Mouse (Mus musculus): ENCODE measurements around the gene Cfap58. TPM values are rescaled to one million over a fixed set of nuclear protein-coding genes. Genes with fewer than 3 reads are reported as not detected.

The Cfap58 gene
- total RNA-seq (2023) = not detected

DNA sequence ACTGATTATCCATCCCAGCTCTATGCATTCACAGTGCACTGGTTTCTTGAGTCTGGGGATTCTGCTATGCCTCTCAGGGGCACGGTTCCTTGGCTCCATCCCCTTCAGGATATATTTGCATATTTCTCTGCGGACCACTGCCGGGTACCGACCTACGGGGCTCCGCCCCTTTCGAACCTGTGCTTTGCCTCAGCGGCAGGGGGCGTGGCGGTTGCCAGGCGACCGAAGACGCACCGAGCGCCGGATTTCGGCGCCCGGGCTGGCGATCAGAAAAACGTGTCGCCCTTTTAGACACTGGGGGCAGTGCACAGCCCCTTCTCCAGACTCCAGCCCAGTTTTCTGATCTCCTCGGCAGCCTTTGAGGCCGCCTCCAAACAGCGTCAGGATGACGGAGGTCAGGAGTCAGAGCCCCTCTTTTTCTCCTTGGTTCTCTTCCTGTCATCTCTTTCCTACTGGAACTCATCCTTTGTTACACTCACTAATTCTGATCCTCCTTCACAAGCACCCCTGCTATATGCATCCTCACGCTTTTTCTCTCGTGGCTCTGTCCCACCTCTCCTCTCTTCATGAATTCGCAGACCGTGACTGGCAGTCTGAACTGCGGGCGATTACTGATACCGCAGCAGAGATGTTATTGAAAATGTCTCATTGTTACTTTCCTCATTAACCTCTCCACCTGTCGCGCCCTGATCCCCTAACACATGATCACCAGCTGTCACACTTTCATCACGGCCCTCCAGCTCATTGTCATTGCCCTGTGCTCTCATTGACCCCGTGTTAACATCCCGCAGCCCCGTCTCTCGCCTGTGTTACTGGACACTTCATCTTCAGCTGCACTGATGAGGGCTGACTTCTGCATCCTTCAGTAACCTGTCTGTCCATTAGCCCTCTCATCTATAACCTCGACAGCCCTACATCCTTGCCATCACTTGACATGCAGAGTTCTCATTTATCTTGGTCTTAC, at the start of gene Cfap58:
Gene Cfap58 (plus strand): TSS at position 233 of the 964 bp plus-strand sequence.

DNA sequence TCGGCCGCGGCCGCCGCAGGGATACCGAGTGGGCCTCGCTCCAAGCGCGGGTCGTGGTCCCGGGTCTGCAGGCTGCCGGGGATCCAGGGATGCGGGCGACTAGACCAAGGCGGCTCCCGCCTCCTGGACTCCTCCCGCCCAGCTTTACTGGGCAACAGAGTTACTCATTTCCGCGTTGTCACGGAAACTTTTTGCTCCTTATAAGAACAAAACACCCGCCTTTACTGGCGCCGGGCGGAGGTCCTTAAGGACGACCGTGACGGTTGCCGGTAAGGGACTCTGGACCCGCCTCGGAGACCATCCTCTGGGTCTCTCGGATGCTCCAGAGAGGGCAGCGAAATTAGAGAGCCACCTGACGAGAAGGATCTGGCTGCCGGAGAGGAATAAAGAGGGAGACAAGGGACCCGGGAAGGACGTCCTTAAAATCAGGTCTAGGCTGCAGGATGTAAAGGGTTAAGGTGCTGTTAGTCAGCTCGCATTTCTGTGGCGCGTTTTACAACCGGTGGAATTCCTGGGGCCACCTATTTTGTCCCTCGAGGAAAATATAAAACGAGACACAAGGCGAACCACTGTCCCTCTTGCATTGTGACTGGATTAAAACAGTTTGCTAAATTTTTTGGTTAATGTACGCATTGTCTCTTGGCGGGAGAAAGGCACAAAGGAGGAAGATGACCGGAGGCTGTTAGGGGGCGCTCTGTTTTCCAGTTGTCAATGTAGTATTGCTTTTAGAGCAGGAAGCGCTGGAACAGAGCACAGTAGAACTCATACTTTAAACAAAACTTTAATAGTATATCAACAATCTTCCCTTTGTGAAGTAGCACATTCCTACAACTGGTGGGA, 18.1 kb upstream of the Cfap58 start, which contains the start of the genes Cfap43 and Itprip:
Gene Cfap43 (minus strand): TSS at position 162 of the 840 bp plus-strand sequence.
Gene Itprip (minus strand): TSS at position 174 of the 840 bp plus-strand sequence.

Other genes starting within 250 kb of the Cfap58 start
- not detected for gene Col17a1, start 245.6 kb upstream of the Cfap58 start, total RNA-seq (2023)
- gene Sfr1, start 206.0 kb upstream of the Cfap58 start, total RNA-seq (2023) = 68.2 TPM
- gene Gsto1, start 82.7 kb upstream of the Cfap58 start, total RNA-seq (2023) = 10.3 TPM
- not detected for gene Gsto2, start 72.1 kb upstream of the Cfap58 start, total RNA-seq (2023)
- gene Cfap43, start 18.4 kb upstream of the Cfap58 start, total RNA-seq (2023) = 0.43 TPM
- 99.4 TPM for gene Itprip, start 18.4 kb upstream of the Cfap58 start, total RNA-seq (2023)

All from CD8-positive naive resting alpha-beta T cell, adult 57 days (primary cell).